Mouse (Mus musculus) midbrain, embryonic 16.5 days (tissue): ENCODE data around the gene Zw10. TPM values are rescaled to one million over a fixed set of nuclear protein-coding genes. Genes with fewer than 3 reads are reported as not detected.

ENCODE experiments used
- ATAC-seq: fragments of 200-750 bp; cut with Nextera tagmentation; 2 replicates; pipeline ENCODE4 v1.8.0; 2017; ENCODE audit warnings: moderate TSS enrichment
- H3K27ac ChIP-seq: fragments of 300-500 bp; sonication (generic); 2 replicates; pipeline ENCODE4 v1.5.1; 2014; ENCODE audit warnings: mild to moderate bottlenecking, low read length, mixed read lengths
- H3K27me3 ChIP-seq: fragments of 300-500 bp; sonication (generic); 2 replicates; pipeline ENCODE4 v1.6.1; 2014; ENCODE audit warnings: low read depth, low read length, mixed read lengths; ENCODE audit not compliant: control insufficient read depth, insufficient read depth
- H3K36me3 ChIP-seq: fragments of 300-500 bp; sonication (generic); 2 replicates; pipeline ENCODE4 v1.6.1; 2014; ENCODE audit warnings: mild to moderate bottlenecking, low read length, moderate library complexity, mixed read lengths; ENCODE audit not compliant: control insufficient read depth, insufficient read depth
- H3K4me1 ChIP-seq: fragments of 300-500 bp; sonication (generic); 2 replicates; pipeline ENCODE4 v1.6.1; 2014; ENCODE audit warnings: mild to moderate bottlenecking, low read length, mixed read lengths; ENCODE audit not compliant: control insufficient read depth, insufficient read depth
- H3K4me2 ChIP-seq: fragments of 300-500 bp; sonication (generic); 2 replicates; pipeline ENCODE4 v1.6.1; 2014; ENCODE audit warnings: mild to moderate bottlenecking, low read length, mixed read lengths
- H3K4me3 ChIP-seq: fragments of 300-500 bp; sonication (generic); 2 replicates; pipeline ENCODE4 v1.5.1; 2014; ENCODE audit warnings: low read depth, mild to moderate bottlenecking, low read length, moderate library complexity, mixed read lengths
- H3K9ac ChIP-seq: fragments of 300-500 bp; sonication (generic); 2 replicates; pipeline ENCODE4 v1.6.1; 2014; ENCODE audit warnings: low read depth, low read length, mixed read lengths
- H3K9me3 ChIP-seq: fragments of 300-500 bp; sonication (generic); replicated peaks from 2 replicates; pipeline ENCODE4 v1.6.1; 2014; ENCODE audit warnings: mild to moderate bottlenecking, low read length, mixed read lengths; ENCODE audit not compliant: control insufficient read depth, poor library complexity, severe bottlenecking
- WGBS: fragments of 180-500 bp; shearing (Covaris S2); extraction: QIAGEN DNeasy Blood & Tissue Kit; methylation state at CpG from one replicate; pipeline ENCODE4 v1.1.7; 2014; 5-methylcytosine and 5-hydroxymethylcytosine counted together
- polyA plus RNA-seq: library from polyadenylated mRNA; unstranded; fragments of >200 nt; fragmentation: Nextera tagmentation; extraction: Ambion mirVana; gene quantifications from 2 replicates; pipeline ENCODE4 v1.2.1, GENCODE M21; 2015

Zw10 gene
- polyA plus RNA-seq, result 26.4 and 27.2 TPM in 2 replicates

- peak; percentile 99 for ATAC-seq
- under 1% methylated on average over 53 of the region's 53 CpGs for WGBS
Measured at GRCm38 (mm10) chr9:49055333-49056205, at the start of gene Zw10. Gene Zw10, plus strand, starts transcription at chr9:49055613.

GRCm38 (mm10) chr9:49015824-49016223 is 39.6 kb upstream of the Zw10 start:
- H3K36me3 ChIP-seq, result peaks cover 17% of the 10 kb centered on the region
- no peak overlapping the region for H3K27ac ChIP-seq
- WGBS, result 80% methylated on average over 7 of the region's 7 CpGs
- no peak overlapping the region for H3K9ac ChIP-seq
- no peak for ATAC-seq
- no peaks in the 10 kb centered on the region for H3K9me3 ChIP-seq
- H3K27me3 ChIP-seq, result no peaks in the 10 kb centered on the region
- H3K4me3 ChIP-seq, result no peak overlapping the region
- no peak overlapping the region for H3K4me2 ChIP-seq
- H3K4me1 ChIP-seq, result no peaks in the 10 kb centered on the region

More at GRCm38 (mm10) chr9:49055333-49056205, at the start of gene Zw10:
- peak within 1 kb of the TSS; percentile 85 for H3K9ac ChIP-seq
- peaks cover 14% of the 10 kb centered on the region for H3K4me1 ChIP-seq
- peak within 1 kb of the TSS; percentile 86 for H3K4me3 ChIP-seq
- H3K4me2 ChIP-seq, result peak within 1 kb of the TSS; percentile 76
- H3K9me3 ChIP-seq, result no peaks in the 10 kb centered on the region
- no peaks in the 10 kb centered on the region for H3K27me3 ChIP-seq
- peaks cover 3% of the 10 kb centered on the region; the same call in 1 of the 2 replicates for H3K36me3 ChIP-seq
- H3K27ac ChIP-seq, result peak within 1 kb of the TSS; percentile 73

- Histone ChIP-seq H3K4me2 (no peak overlapping the region), H3K27me3 (no peaks in the 10 kb centered on the region), H3K9me3 (no peaks in the 10 kb centered on the region), H3K27ac (no peak overlapping the region), H3K9ac (no peak overlapping the region), H3K4me1 (no peaks in the 10 kb centered on the region), H3K4me3 (no peak overlapping the region), H3K36me3 (peaks cover 3% of the 10 kb centered on the region; the same call in 1 of the 2 replicates)
- WGBS, result 97% methylated on average over 5 of the region's 5 CpGs
- no peak for ATAC-seq
Measured at GRCm38 (mm10) chr9:49021289-49021688, 34.1 kb upstream of the Zw10 start.

GRCm38 (mm10) chr9:49023956-49024355 is 31.5 kb upstream of the Zw10 start:
- Histone ChIP-seq H3K27ac (no peak overlapping the region), H3K36me3 (peaks cover 14% of the 10 kb centered on the region), H3K4me3 (no peak overlapping the region)

GRCm38 (mm10) chr9:49024529-49024928 is 30.9 kb upstream of the Zw10 start:
- Histone ChIP-seq H3K36me3 (peaks cover 16% of the 10 kb centered on the region), H3K9ac (no peak overlapping the region), H3K9me3 (no peaks in the 10 kb centered on the region), H3K27ac (no peak overlapping the region), H3K4me1 (no peaks in the 10 kb centered on the region), H3K27me3 (no peaks in the 10 kb centered on the region), H3K4me2 (no peak overlapping the region), H3K4me3 (no peak overlapping the region)
- no peak for ATAC-seq
- 97% methylated on average over 2 of the region's 2 CpGs for WGBS

More at GRCm38 (mm10) chr9:49023956-49024355, 31.5 kb upstream of the Zw10 start:
- Histone ChIP-seq H3K9ac (no peak overlapping the region), H3K4me2 (no peak overlapping the region), H3K27me3 (no peaks in the 10 kb centered on the region), H3K4me1 (no peaks in the 10 kb centered on the region), H3K9me3 (no peaks in the 10 kb centered on the region)
- ATAC-seq, result no peak
- 88% methylated on average over 5 of the region's 5 CpGs for WGBS

GRCm38 (mm10) chr9:49034764-49035163 is 20.6 kb upstream of the Zw10 start:
- H3K27me3 ChIP-seq, result no peaks in the 10 kb centered on the region
- ATAC-seq, result no peak
- H3K36me3 ChIP-seq, result peaks cover 34% of the 10 kb centered on the region
- H3K4me3 ChIP-seq, result no peak overlapping the region
- no peak overlapping the region for H3K9ac ChIP-seq
- H3K4me1 ChIP-seq, result no peaks in the 10 kb centered on the region
- no peak overlapping the region for H3K27ac ChIP-seq
- H3K9me3 ChIP-seq, result no peaks in the 10 kb centered on the region
- WGBS, result 100% methylated on average over 4 of the region's 4 CpGs
- H3K4me2 ChIP-seq, result no peak overlapping the region

- ATAC-seq, result no peak
- Histone ChIP-seq H3K27me3 (no peaks in the 10 kb centered on the region), H3K4me3 (no peak overlapping the region), H3K36me3 (no peaks in the 10 kb centered on the region), H3K4me2 (no peak overlapping the region), H3K9me3 (no peaks in the 10 kb centered on the region), H3K9ac (no peak overlapping the region), H3K4me1 (peaks cover 5% of the 10 kb centered on the region; the same call in 1 of the 2 replicates), H3K27ac (no peak overlapping the region)
- WGBS, result 78% methylated on average over 5 of the region's 5 CpGs
Measured at GRCm38 (mm10) chr9:49050901-49051300, 4.5 kb upstream of the Zw10 start.

- H3K4me3 ChIP-seq, result no peak overlapping the region
- ATAC-seq, result no peak
- whole genome bisulfite sequencing, result 10% methylated on average over 5 of the region's 5 CpGs
- H3K4me2 ChIP-seq, result no peak overlapping the region
- no peaks in the 10 kb centered on the region for H3K36me3 ChIP-seq
- no peak overlapping the region for H3K9ac ChIP-seq
- H3K4me1 ChIP-seq, result peaks cover 9% of the 10 kb centered on the region
- H3K27me3 ChIP-seq, result no peaks in the 10 kb centered on the region
- no peaks in the 10 kb centered on the region for H3K9me3 ChIP-seq
- H3K27ac ChIP-seq, result no peak overlapping the region
Measured at GRCm38 (mm10) chr9:49051349-49051748, 4.1 kb upstream of the Zw10 start.

GRCm38 (mm10) chr9:49054028-49054427 is 1.4 kb upstream of the Zw10 start:
- no peak overlapping the region for H3K9ac ChIP-seq
- peaks cover 14% of the 10 kb centered on the region for H3K4me1 ChIP-seq
- H3K36me3 ChIP-seq, result no peaks in the 10 kb centered on the region
- no peaks in the 10 kb centered on the region for H3K27me3 ChIP-seq
- no peaks in the 10 kb centered on the region for H3K9me3 ChIP-seq
- H3K27ac ChIP-seq, result no peak overlapping the region
- no peak for ATAC-seq
- no peak overlapping the region for H3K4me2 ChIP-seq
- no peak overlapping the region for H3K4me3 ChIP-seq
- WGBS, result 86% methylated on average over 3 of the region's 3 CpGs
